Mouse (Mus musculus) small intestine, adult 2 months (tissue): ENCODE measurements around the gene Glce.

Experiments used
- CTCF ChIP-seq: fragments of 200-500 bp; IDR thresholded peaks from 2 replicates; pipeline ENCODE4 v1.5.1; 2012; ENCODE audit warnings: low read depth, mild to moderate bottlenecking, control low read depth, inconsistent platforms, low read length, moderate library complexity, mixed read lengths; ENCODE audit not compliant: insufficient replicate concordance, insufficient read length; ENCODE audit errors: extremely low read depth
- POLR2A ChIP-seq: fragments of 200-500 bp; IDR thresholded peaks from 2 replicates; pipeline ENCODE4 v1.6.1; 2012; ENCODE audit warnings: low read depth, mild to moderate bottlenecking, control low read depth, inconsistent platforms, low read length, moderate library complexity

GRCm38 (mm10) chr9:62023879-62024278 lies 98.6 kb downstream of the Glce start:
- TF ChIP-seq CTCF: no peak
- no peak for TF ChIP-seq POLR2A
